Mouse (Mus musculus) megakaryocyte, embryonic 14.5 days (primary cell): ENCODE measurements at regions not wholly inside any gene's neighbourhood (a gene's known extent, or its start where the extent isn't known, plus 50 kb on each side); places are given as distances from the start of the nearest gene placed in this dataset.

Experiments used
- H3K27me3 ChIP-seq: replicated peaks from 2 replicates; pipeline ENCODE3; 2012; ENCODE audit warnings: inconsistent platforms
- H3K36me3 ChIP-seq: replicated peaks from 2 replicates; pipeline ENCODE3; 2012; ENCODE audit warnings: low read length, inconsistent platforms, mixed read lengths
- H3K4me1 ChIP-seq: 2 replicates; pipeline ENCODE4 v1.6.1; 2012; ENCODE audit warnings: inconsistent platforms
- H3K4me3 ChIP-seq: replicated peaks from 2 replicates; pipeline ENCODE3; 2012; ENCODE audit warnings: moderate library complexity, mild to moderate bottlenecking, inconsistent platforms
- H3K9me3 ChIP-seq: 2 replicates; pipeline ENCODE4 v1.6.1; 2012; ENCODE audit warnings: inconsistent platforms
- FLI1 ChIP-seq: IDR thresholded peaks from 2 replicates; pipeline ENCODE4 v1.6.1; 2012; ENCODE audit warnings: low read length, inconsistent platforms, mixed read lengths
- GATA1 ChIP-seq: IDR thresholded peaks from 3 replicates; pipeline ENCODE4 v1.6.1; 2012; ENCODE audit warnings: mixed read lengths, low read length, inconsistent platforms, borderline replicate concordance

DNA sequence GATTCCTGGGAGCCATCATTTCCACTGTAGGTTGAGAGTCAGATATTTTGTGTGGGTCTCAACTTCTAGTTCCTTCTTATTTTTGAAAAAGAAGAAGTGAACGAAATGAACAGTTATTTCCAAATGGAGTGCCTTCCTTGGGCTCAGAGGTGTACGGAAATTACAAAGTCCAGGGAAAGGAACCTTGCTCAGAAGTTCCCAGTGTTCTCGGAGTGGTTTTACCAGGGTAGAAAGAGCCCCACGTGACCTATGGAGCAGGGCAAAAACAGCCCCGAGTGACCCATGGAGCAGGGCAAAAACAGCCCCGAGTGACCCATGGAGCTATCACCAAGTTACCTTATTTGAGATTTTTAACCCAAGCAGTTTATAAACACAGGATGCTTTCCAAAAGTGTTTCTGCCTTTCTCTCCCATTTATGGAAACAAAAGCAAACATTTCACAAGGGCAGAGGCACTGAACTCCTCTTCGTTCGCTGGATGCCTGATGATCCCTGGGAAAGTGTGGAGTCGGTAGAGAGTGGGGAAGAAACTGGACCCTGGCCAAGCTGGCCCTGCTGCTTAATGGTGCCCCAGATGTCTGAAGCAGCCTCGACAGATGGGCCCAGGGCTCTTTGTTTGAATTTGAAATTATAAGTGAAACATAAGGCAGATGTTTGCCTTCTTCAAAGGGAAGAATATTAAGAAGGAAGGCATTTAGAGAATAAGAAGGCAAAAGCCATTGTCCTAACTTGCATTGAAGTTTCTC lies 175.8 kb upstream of the Tgfbr2 start:
- no peaks in the 10 kb centered on the region for H3K27me3 ChIP-seq
- TF ChIP-seq FLI1 (no peak), GATA1 (no peak)
- H3K4me1 ChIP-seq, result no peaks in the 10 kb centered on the region
- no peaks in the 10 kb centered on the region for H3K36me3 ChIP-seq
- H3K9me3 ChIP-seq, result peaks cover 7% of the 10 kb centered on the region
- no peak overlapping the region for H3K4me3 ChIP-seq

DNA sequence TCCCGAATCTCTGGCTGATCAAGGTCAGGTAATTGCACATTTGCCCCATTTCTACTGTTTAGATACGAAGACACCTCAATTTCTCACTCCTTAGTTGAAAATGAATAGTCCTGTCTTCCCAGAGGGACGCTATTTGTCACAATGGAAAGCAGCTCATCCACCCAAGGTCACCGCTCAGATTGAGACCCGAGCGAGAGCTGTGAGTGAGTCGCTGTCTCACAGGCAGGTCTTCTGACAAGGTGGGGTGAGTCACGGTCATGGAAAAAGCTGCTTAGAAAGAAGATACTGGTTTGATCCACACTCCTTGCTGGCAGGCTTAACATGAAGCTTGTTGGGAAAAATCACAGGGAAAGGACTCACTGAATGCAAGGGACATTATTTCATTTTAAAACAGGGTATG lies 171.9 kb upstream of the Tgfbr2 start:
- Histone ChIP-seq H3K9me3 (no peaks in the 10 kb centered on the region), H3K36me3 (no peaks in the 10 kb centered on the region), H3K27me3 (no peaks in the 10 kb centered on the region), H3K4me1 (no peaks in the 10 kb centered on the region), H3K4me3 (no peak overlapping the region)
- TF ChIP-seq FLI1, result no peak
- no peak for TF ChIP-seq GATA1

DNA sequence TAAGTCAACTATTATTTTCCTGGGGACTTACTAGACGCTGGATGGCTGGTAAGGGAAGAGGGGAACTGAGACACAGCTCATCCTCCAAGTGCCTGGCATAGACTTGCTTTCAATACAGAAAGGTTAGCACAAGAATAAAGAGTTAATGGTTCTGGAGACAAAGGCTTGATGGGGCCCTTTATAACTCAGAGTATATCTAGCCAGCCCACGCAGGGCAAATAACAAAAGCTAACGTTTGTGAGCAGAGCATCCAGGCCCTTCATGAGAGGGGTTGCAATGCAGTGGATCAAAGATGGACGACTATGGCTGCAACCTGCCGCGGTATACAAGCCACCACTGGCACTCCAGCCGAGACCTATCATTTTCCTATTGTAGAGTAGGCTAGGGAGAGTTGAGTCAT lies 171.3 kb upstream of the Tgfbr2 start:
- Histone ChIP-seq H3K36me3 (no peaks in the 10 kb centered on the region), H3K4me3 (no peak overlapping the region), H3K9me3 (no peaks in the 10 kb centered on the region), H3K4me1 (no peaks in the 10 kb centered on the region), H3K27me3 (no peaks in the 10 kb centered on the region)
- TF ChIP-seq FLI1, result no peak
- TF ChIP-seq GATA1, result no peak

DNA sequence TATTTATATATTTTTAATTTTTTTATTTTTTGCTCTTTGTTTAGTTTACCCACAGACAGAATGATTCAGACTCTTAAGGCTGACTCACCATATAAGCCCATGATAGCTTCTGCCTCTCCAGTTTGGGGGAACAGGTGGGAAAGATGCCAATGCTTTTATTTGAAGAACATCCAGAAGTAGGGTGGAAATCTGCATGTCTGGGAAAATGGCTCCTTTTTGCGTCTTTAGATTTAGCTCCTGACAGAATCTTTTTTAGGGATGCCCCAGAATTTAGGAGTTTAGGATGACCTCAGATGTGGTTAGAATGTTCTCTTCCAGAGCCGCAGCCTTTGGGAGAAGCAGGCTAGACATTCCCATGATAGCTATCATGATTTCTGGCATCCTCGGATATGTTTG lies 167.9 kb upstream of the Tgfbr2 start:
- Histone ChIP-seq H3K27me3 (no peaks in the 10 kb centered on the region), H3K4me1 (peaks cover 3% of the 10 kb centered on the region), H3K9me3 (peaks cover 9% of the 10 kb centered on the region; the same call in 1 of the 2 replicates), H3K36me3 (no peaks in the 10 kb centered on the region), H3K4me3 (no peak overlapping the region)
- no peak for TF ChIP-seq FLI1
- no peak for TF ChIP-seq GATA1

DNA sequence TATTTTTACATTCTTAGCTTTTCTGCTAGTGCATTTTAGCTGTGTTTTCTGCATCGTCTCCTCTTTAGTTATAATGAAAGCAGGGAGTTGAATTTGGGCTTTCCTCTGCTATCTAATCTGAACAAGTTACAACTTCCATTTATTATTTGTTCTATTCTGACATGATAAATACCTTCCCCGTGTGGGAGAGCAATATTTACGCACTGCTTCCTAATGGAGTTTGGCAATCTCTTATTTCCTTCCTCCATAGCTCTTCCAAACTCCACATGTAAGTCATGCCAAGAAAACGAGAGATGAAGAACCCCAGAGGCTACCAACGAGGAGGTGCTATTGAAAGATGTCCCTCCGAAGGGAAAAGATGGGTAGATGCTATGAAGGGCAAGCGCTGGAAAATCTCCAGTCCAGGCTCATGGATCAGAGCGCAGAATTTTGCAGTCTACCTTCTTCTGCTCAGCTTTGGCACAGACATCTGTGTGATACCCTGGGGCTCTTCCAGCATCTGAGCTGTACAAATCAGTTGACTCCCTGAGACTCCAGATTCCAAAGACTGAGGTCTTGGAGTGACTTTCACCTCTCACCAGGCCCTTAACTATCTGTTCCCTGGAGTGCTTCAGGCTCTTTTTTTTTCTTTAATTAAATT lies 167.4 kb upstream of the Tgfbr2 start:
- Histone ChIP-seq H3K4me1 (peaks cover 8% of the 10 kb centered on the region), H3K27me3 (no peaks in the 10 kb centered on the region), H3K36me3 (no peaks in the 10 kb centered on the region), H3K9me3 (peaks cover 9% of the 10 kb centered on the region; the same call in 1 of the 2 replicates), H3K4me3 (no peak overlapping the region)
- TF ChIP-seq GATA1, result no peak
- no peak for TF ChIP-seq FLI1

DNA sequence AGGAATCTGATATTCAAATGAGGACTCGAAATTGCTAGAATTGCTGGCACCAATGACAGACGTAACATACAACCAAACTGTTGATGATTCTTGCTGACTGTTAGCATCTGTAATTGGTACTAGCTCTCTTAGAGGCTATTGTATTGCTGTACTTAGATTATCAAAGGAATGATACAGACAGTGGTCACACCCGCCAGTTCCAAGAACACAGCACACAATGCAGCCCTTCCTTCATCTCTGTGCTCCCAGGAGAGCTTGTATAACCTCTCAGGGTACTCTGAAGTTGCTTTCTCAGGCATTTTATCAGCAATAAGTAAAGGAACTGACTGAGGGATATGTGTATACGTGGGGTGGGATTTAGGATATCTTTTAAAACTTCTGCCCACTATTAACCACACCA lies 166.8 kb upstream of the Tgfbr2 start:
- Histone ChIP-seq H3K9me3 (peaks cover 9% of the 10 kb centered on the region; the same call in 1 of the 2 replicates), H3K4me3 (no peak overlapping the region), H3K4me1 (peaks cover 11% of the 10 kb centered on the region), H3K36me3 (no peaks in the 10 kb centered on the region), H3K27me3 (no peaks in the 10 kb centered on the region)
- TF ChIP-seq FLI1 (no peak), GATA1 (no peak)

DNA sequence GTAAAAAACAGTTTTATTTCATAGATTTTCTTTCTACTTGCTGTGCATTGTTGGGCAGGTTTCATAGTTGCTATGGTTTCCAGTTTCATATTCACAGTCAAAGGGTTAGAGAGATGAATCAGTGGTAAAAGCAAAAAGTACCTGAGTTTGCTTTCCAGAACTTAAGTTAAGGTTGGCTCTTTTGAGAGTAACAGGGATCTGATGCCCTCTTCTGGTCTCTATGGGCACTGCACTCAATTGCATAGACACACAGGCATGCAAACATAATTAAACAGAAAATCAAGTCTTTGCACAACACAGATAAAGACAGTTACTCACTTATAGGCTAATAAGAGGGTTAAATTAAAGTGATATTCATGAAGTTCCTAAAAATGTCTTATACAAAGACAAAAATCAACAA lies 165.8 kb upstream of the Tgfbr2 start:
- H3K4me3 ChIP-seq, result no peak overlapping the region
- H3K36me3 ChIP-seq, result no peaks in the 10 kb centered on the region
- H3K4me1 ChIP-seq, result peaks cover 17% of the 10 kb centered on the region
- H3K27me3 ChIP-seq, result no peaks in the 10 kb centered on the region
- peaks cover 9% of the 10 kb centered on the region; the same call in 1 of the 2 replicates for H3K9me3 ChIP-seq
- TF ChIP-seq GATA1, result no peak
- no peak for TF ChIP-seq FLI1

DNA sequence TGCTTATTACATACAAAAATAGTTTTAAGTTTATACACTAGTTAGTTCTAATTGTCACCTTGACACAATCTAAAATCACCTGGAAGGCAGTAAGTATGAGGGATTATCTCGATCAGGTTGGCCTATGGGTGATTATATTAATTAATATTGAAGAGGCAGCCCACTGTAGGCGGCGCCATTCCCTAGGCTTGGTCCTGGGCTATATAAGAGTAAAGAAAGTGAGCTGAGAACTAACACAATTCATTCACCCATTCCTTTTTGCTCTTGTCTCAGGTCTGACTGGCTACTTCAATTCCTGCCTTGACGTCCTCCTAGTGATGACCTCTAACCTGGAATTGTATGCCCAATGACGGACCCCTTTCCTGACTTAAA lies 163.6 kb upstream of the Tgfbr2 start:
- TF ChIP-seq GATA1 (no peak), FLI1 (no peak)
- no peaks in the 10 kb centered on the region for H3K36me3 ChIP-seq
- H3K27me3 ChIP-seq, result no peaks in the 10 kb centered on the region

DNA sequence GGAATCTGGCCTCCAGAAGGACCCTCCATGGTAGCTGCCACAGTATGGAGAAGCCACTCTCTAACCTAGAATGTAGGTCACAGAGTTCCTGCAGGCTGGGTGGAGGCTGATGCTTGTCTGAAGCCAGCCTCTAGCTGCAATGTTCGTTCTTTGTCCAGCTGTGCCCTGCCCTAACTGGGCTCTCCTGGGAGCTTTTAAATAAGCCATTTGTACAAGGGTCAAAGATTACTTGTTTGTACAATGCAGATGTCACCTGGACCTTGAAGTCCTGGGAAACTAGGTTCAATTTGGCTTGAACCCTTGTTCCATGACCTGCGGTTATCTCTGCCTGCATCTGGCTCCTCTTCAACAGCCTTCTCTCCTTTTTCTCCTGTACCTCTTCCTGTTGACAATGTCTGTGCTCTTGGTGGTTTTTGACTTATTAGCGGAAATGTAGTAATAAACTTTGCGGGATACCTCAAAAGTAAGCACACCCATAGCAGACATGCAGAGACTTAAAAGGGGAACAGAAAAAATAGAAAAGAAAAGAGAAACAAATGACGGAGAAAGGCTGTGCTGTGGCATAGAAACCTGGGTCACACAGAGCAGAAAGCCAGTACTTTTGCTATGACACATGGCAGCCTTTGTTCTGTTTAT lies 163.1 kb upstream of the Tgfbr2 start:
- TF ChIP-seq FLI1 (no peak), GATA1 (no peak)
- H3K4me1 ChIP-seq, result peaks cover 27% of the 10 kb centered on the region

More for the DNA sequence above, 163.6 kb upstream of the Tgfbr2 start:
- no peak overlapping the region for H3K4me3 ChIP-seq
- H3K4me1 ChIP-seq, result peaks cover 26% of the 10 kb centered on the region
- peaks cover 9% of the 10 kb centered on the region; the same call in 1 of the 2 replicates for H3K9me3 ChIP-seq

More for the DNA sequence above, 163.1 kb upstream of the Tgfbr2 start:
- no peaks in the 10 kb centered on the region for H3K36me3 ChIP-seq
- peaks cover 9% of the 10 kb centered on the region; the same call in 1 of the 2 replicates for H3K9me3 ChIP-seq
- H3K27me3 ChIP-seq, result no peaks in the 10 kb centered on the region
- no peak overlapping the region for H3K4me3 ChIP-seq
